Mouse (Mus musculus): ENCODE results near the gene Sohlh2. TPM values are rescaled to one million over a fixed set of nuclear protein-coding genes. Genes with fewer than 3 reads are reported as not detected.

The Sohlh2 gene
- polyA plus RNA-seq, 1 experiment from 2014 or later, result not detected

- WGBS, result 66% methylated on average over 4 of the region's 4 CpGs
- DNase-seq (ENCODE audit: low spot score), result no peak
- no peaks in the 10 kb centered on the region for H3K4me1 ChIP-seq (replicated peaks; ENCODE audit: insufficient read depth, low read length)
- H3K9ac ChIP-seq (ENCODE audit: low read depth, low read length), result no peak overlapping the region
- no peak overlapping the region for H3K27ac ChIP-seq
- no peaks in the 10 kb centered on the region for H3K27me3 ChIP-seq (ENCODE audit: insufficient read depth, low read length)
- H3K9me3 ChIP-seq (replicated peaks; ENCODE audit: low read length), result no peaks in the 10 kb centered on the region
- H3K36me3 ChIP-seq (ENCODE audit: insufficient read depth, low read length), result no peaks in the 10 kb centered on the region
- no peak overlapping the region for H3K4me2 ChIP-seq (ENCODE audit: low read length)
- no peak for TF ChIP-seq CTCF (IDR thresholded peaks at IDR 0.05; ENCODE audit: low read depth)
- H3K4me3 ChIP-seq (replicated peaks; ENCODE audit: low read depth, low read length), result no peak overlapping the region
- no peak for ATAC-seq (replicated peaks; ENCODE audit: low FRiP score, low read depth)
These were observed 18.3 kb upstream of the Sohlh2 start for GRCm38 (mm10) chr3:55163510-55163909.

GRCm38 (mm10) chr3:55172478-55172877 lies 9.3 kb upstream of the Sohlh2 start:
- peak; percentile 24 for DNase-seq (ENCODE audit: low spot score)
- no peaks in the 10 kb centered on the region for H3K9me3 ChIP-seq (replicated peaks; ENCODE audit: low read length)
- H3K4me1 ChIP-seq (replicated peaks; ENCODE audit: insufficient read depth, low read length), result 0 out of 2 replicates have a peak, but pooled peaks cover 4% of the 10 kb centered on the region
- H3K4me2 ChIP-seq (ENCODE audit: low read length), result no peak overlapping the region
- ATAC-seq (replicated peaks; ENCODE audit: low FRiP score, low read depth), result no peak; the same call in 1 of the 2 replicates
- WGBS, result 85% methylated on average over 3 of the region's 3 CpGs
- H3K36me3 ChIP-seq (ENCODE audit: insufficient read depth, low read length), result no peaks in the 10 kb centered on the region
- no peaks in the 10 kb centered on the region for H3K27me3 ChIP-seq (ENCODE audit: insufficient read depth, low read length)
- no peak overlapping the region for H3K9ac ChIP-seq (ENCODE audit: low read depth, low read length)
- TF ChIP-seq CTCF (IDR thresholded peaks at IDR 0.05; ENCODE audit: low read depth), result peak; percentile 38; the same call in 1 of the 2 replicates
- no peak overlapping the region for H3K4me3 ChIP-seq (replicated peaks; ENCODE audit: low read depth, low read length)
- no peak overlapping the region for H3K27ac ChIP-seq

- Histone ChIP-seq H3K9me3 (replicated peaks; ENCODE audit: low read length) (no peaks in the 10 kb centered on the region), H3K9ac (ENCODE audit: low read depth, low read length) (no peak overlapping the region), H3K27me3 (ENCODE audit: insufficient read depth, low read length) (no peaks in the 10 kb centered on the region), H3K36me3 (ENCODE audit: insufficient read depth, low read length) (no peaks in the 10 kb centered on the region), H3K4me1 (replicated peaks; ENCODE audit: insufficient read depth, low read length) (0 out of 2 replicates have a peak, but pooled peaks cover 4% of the 10 kb centered on the region), H3K4me3 (replicated peaks; ENCODE audit: low read depth, low read length) (no peak overlapping the region), H3K4me2 (ENCODE audit: low read length) (no peak overlapping the region), H3K27ac (no peak overlapping the region)
- TF ChIP-seq CTCF (IDR thresholded peaks at IDR 0.05; ENCODE audit: low read depth), result no peak
- no peak for DNase-seq (ENCODE audit: low spot score)
- 57% methylated on average over 6 of the region's 6 CpGs for WGBS
- no peak for ATAC-seq (replicated peaks; ENCODE audit: low FRiP score, low read depth)
These were observed 4.6 kb upstream of the Sohlh2 start for GRCm38 (mm10) chr3:55177271-55177670.

GRCm38 (mm10) chr3:55191668-55192067 lies 9.8 kb downstream of the Sohlh2 start:
- no peaks in the 10 kb centered on the region for H3K27me3 ChIP-seq (ENCODE audit: insufficient read depth, low read length)
- H3K9me3 ChIP-seq (replicated peaks; ENCODE audit: low read length), result no peaks in the 10 kb centered on the region
- no peak for TF ChIP-seq CTCF (IDR thresholded peaks at IDR 0.05; ENCODE audit: low read depth)
- no peak overlapping the region for H3K4me3 ChIP-seq (replicated peaks; ENCODE audit: low read depth, low read length)
- ATAC-seq (replicated peaks; ENCODE audit: low FRiP score, low read depth) (no peak), DNase-seq (ENCODE audit: low spot score) (no peak)
- no peak overlapping the region for H3K4me2 ChIP-seq (ENCODE audit: low read length)
- no peaks in the 10 kb centered on the region for H3K36me3 ChIP-seq (ENCODE audit: insufficient read depth, low read length)
- H3K27ac ChIP-seq, result no peak overlapping the region
- no peak overlapping the region for H3K9ac ChIP-seq (ENCODE audit: low read depth, low read length)
- WGBS, result 77% methylated on average over 4 of the region's 4 CpGs
- no peaks in the 10 kb centered on the region for H3K4me1 ChIP-seq (replicated peaks; ENCODE audit: insufficient read depth, low read length)

GRCm38 (mm10) chr3:55193351-55193750 lies 11.5 kb downstream of the Sohlh2 start:
- ATAC-seq (replicated peaks; ENCODE audit: low FRiP score, low read depth) (no peak), DNase-seq (ENCODE audit: low spot score) (no peak)
- 66% methylated on average over 2 of the region's 2 CpGs for WGBS
- H3K4me2 ChIP-seq (ENCODE audit: low read length), result no peak overlapping the region
- H3K9me3 ChIP-seq (replicated peaks; ENCODE audit: low read length), result no peaks in the 10 kb centered on the region
- no peak overlapping the region for H3K9ac ChIP-seq (ENCODE audit: low read depth, low read length)
- H3K27me3 ChIP-seq (ENCODE audit: insufficient read depth, low read length), result no peaks in the 10 kb centered on the region
- H3K4me1 ChIP-seq (replicated peaks; ENCODE audit: insufficient read depth, low read length), result no peaks in the 10 kb centered on the region
- H3K36me3 ChIP-seq (ENCODE audit: insufficient read depth, low read length), result no peaks in the 10 kb centered on the region
- TF ChIP-seq CTCF (IDR thresholded peaks at IDR 0.05; ENCODE audit: low read depth), result no peak
- no peak overlapping the region for H3K4me3 ChIP-seq (replicated peaks; ENCODE audit: low read depth, low read length)
- no peak overlapping the region for H3K27ac ChIP-seq

- WGBS, result 77% methylated on average over 8 of the region's 8 CpGs
- Histone ChIP-seq H3K4me2 (ENCODE audit: low read length) (no peak overlapping the region), H3K9ac (ENCODE audit: low read depth, low read length) (no peak overlapping the region), H3K4me1 (replicated peaks; ENCODE audit: insufficient read depth, low read length) (no peaks in the 10 kb centered on the region), H3K27me3 (ENCODE audit: insufficient read depth, low read length) (no peaks in the 10 kb centered on the region), H3K27ac (no peak overlapping the region), H3K36me3 (ENCODE audit: insufficient read depth, low read length) (no peaks in the 10 kb centered on the region), H3K4me3 (replicated peaks; ENCODE audit: low read depth, low read length) (no peak overlapping the region), H3K9me3 (replicated peaks; ENCODE audit: low read length) (no peaks in the 10 kb centered on the region)
- DNase-seq (ENCODE audit: low spot score) (no peak), ATAC-seq (replicated peaks; ENCODE audit: low FRiP score, low read depth) (no peak)
- no peak for TF ChIP-seq CTCF (IDR thresholded peaks at IDR 0.05; ENCODE audit: low read depth)
These were observed 13.0 kb downstream of the Sohlh2 start for GRCm38 (mm10) chr3:55194792-55195191.
